Mouse (Mus musculus) heart, postnatal 10 days (tissue): ENCODE measurements around the gene Pold4. TPM values are rescaled to one million over a fixed set of nuclear protein-coding genes. Genes with fewer than 3 reads are reported as not detected.
A peak's percentile ranks its signal among the peaks of the same experiment; 100 is the strongest.
"Not testable (repeated sequence)": the region's sequence is repeated elsewhere in the genome, so short reads cannot be mapped to it uniquely, and the experiment has no call there.

Experiments used
- DNase-seq, 2 experiments: peaks; one replicate each; pipeline ENCODE4 v3.0.0; 2021
- intact Hi-C: fragments of 180-260 bp; cut with DNase I; formaldehyde crosslinking; loops from one replicate; pipeline ENCODE4 v1.15.1; 2025
- total RNA-seq, 2 experiments: library from RNA; stranded (reverse); gene quantifications; 2 replicates each; pipeline ENCODE4 v1.2.3; 2021

Pold4 gene
- total RNA-seq, 2 experiments from 2014 or later: 10.7 to 13.5 TPM

DNA sequence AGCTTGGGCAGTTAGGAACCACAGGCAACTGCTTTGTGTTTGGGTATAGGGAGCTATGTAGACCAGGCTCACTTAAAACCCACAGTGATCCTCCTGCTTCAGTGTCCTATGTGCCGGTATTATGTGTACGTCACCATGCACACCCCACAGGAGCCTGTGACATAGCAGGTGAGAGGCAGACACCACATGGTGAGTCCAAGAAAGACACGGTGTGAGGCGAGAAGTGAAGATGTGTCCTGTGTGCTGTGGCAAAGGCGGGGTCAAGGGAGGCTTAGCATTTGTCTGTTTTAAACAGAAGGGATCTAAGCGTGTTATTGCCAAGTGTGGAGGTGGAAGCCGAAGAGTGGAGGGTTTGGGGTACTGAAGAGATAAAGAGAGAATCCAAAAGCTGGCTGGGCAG, 4.9 kb upstream of the Pold4 start:
- intact Hi-C loops: loop anchor here (5.0 kb wide), 1 partner anchor 209 kb away; no protein-coding TSS in a partner anchor
- DNase-seq: no peak

GRCm38 (mm10) chr19:4227446-4227845, 4.3 kb upstream of the Pold4 start:
- intact Hi-C loops: loop anchor here (5.0 kb wide), 1 partner anchor 210 kb away; no protein-coding TSS in a partner anchor
- DNase-seq: no peak

DNA sequence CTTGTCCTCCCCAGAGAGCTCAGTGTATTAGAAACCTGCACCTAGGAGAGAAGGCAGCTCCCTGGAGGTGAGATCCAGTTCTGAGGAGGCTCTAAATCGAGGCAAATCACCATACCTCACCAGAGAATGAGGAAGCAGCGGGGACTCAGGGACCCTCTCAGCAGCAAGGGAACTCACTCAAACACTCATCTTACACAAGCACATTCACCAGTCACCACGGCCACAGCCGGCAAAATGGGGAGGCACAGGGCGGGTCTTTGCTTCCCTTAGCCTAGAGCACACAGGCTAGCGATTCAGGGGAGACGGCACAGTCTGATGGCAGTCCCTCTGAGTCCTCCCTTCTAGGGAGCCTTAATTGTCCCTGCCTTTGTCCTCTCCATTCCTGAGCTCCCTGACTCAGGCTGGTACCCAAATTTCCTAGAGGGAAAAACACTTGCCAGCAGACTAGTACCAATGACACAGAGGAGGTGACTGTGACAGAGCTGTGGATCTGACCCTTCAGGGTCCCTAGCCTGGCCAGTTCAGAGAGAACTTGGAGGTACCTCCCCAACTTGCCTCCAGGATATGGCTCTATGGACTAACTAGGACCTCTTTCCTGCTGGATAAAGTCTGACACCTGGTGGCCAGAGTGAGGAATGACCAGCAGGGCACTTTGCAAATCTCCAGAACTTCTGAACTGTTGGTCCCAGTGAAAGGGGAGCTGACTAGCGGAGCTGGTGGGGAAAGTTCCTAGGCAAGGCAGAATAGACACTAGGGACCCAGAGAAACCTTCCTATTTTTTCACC, 3.6 kb upstream of the Pold4 start:
- intact Hi-C loops: loop anchor here (1.0 to 5.0 kb wide), 4 partner anchors 21 to 211 kb away; partner anchors contain the start of gene Pitpnm1
- peak; percentile 86 to 92 for DNase-seq

GRCm38 (mm10) chr19:4228891-4229290, 2.8 kb upstream of the Pold4 start:
- intact Hi-C loops: loop anchor here (1.0 to 5.0 kb wide), 4 partner anchors 22 to 212 kb away; partner anchors contain the start of gene Pitpnm1
- no peak for DNase-seq

DNA sequence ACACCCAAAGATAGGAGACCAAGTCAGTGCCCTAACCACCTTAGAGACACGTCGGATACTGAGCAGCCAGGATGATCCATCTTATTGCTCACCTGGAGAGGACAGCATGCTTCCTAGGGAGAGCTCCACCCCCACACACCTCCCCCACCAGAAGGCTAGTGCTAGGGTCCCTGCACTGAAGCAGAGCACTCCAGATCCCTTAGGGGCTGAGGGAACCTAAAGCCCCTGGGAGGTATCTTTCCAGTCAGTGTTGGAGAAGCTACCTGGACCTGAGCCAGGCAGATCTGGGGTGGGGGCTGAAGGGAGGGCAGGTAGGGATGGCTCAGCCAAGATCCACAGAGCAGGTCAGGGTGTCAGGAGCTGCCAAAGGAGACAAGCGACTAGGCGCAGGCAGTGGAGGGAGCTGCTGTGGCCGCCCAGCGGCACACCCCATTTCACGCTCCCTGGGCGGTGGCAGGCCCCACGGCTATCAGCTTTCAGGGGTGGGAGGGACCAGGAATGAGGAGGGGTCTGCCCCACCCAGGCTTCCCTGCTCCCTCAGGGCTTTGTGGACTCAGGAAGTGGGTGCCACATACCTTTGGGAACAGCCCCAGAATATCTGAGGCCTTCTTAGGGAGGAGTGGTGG, 2.1 kb upstream of the Pold4 start:
- intact Hi-C loops: loop anchor here (2.0 to 5.0 kb wide), 2 partner anchors 131 to 212 kb away; partner anchors contain the start of gene Pitpnm1
- DNase-seq: no peak

DNA sequence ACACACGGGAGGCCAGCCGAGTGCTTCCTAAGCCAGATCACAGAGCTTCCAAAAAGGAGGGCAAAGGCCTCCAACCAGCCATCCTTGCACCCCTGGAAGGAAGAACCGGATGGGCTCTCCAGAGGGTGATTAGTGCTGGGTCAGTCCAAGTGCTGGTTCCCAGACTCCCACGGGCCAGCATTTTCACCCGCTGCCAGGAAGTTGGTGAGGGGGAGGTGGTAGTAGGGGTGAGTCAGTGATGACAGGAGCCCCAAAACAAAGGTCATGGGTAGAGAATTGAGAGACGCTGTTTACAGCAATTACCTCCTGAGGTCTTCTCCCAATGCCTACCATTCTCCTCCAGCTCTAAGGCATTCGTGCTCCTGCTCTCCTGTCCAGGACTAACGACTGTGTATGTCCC, 1.3 kb upstream of the Pold4 start:
- peak in 1 of 2 experiments; percentile 41 for DNase-seq
- intact Hi-C loops: no loop called here

- no peak for DNase-seq
- intact Hi-C loops: no loop called here
Measured at GRCm38 (mm10) chr19:4232186-4232572, 480 bp downstream of the Pold4 start.

GRCm38 (mm10) chr19:4232651-4233050, 952 bp downstream of the Pold4 start:
- DNase-seq: no peak
- intact Hi-C loops: no loop called here

GRCm38 (mm10) chr19:4234548-4234947, 2.8 kb downstream of the Pold4 start:
- intact Hi-C loops: no loop called here
- no peak for DNase-seq

GRCm38 (mm10) chr19:4240247-4240668, 8.6 kb downstream of the Pold4 start:
- intact Hi-C loops: no loop called here
- no peak for DNase-seq

DNA sequence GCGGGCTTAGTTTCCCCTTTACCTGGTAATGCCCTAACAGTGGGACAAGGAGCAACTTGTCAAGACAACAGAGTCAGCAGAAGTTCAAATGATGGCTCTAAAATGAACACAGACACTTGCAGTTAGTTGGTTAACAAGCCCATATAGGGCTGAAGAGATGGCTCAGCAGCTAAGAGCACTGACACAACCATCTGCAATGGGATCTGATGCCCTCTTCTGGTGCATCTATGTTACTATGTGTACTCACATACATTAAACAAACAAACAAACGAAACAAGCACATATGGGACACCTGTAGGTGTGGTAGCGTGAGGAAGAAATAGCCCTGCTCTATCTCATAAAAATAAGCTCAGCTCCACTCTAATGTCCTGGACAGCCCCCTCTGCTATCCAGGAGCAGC, 10.7 kb downstream of the Pold4 start:
- intact Hi-C loops: no loop called here
- DNase-seq: no peak

GRCm38 (mm10) chr19:4244775-4245174, 13.1 kb downstream of the Pold4 start:
- intact Hi-C loops: no loop called here
- DNase-seq: no peak

GRCm38 (mm10) chr19:4247010-4247409, 15.3 kb downstream of the Pold4 start:
- DNase-seq: no peak
- intact Hi-C loops: no loop called here

DNA sequence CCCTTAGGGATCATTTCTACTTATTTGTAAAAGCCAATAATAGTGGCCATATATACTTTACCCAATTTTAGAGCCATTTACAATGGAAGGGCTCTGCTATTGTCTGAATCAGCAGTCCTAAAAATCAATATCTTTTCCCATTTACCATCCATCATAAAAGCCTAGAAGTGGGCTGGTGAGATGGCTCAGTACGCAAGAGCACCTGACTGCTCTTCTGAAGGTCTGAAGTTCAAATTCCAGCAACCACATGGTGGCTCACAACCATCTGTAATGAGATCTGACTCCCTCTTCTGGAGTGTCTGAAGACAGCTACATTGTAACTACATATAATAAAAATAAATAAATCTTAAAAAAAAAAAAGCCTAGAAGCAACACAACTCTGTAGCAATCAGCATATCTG, 17.0 kb downstream of the Pold4 start:
- intact Hi-C loops: not testable (repeated sequence)

GRCm38 (mm10) chr19:4254230-4254629, 22.5 kb downstream of the Pold4 start:
- DNase-seq: no peak
- intact Hi-C loops: no loop called here

More for the DNA sequence above, 17.0 kb downstream of the Pold4 start:
- DNase-seq: not testable (repeated sequence)

- no peak for DNase-seq
- intact Hi-C loops: loop anchor here (5.0 kb wide), 2 partner anchors 162 to 187 kb away; no protein-coding TSS in a partner anchor
Measured at GRCm38 (mm10) chr19:4255583-4256162, 24.0 kb downstream of the Pold4 start.

GRCm38 (mm10) chr19:4257216-4257896, 25.7 kb downstream of the Pold4 start:
- intact Hi-C loops: loop anchor here (1.0 to 5.0 kb wide), 4 partner anchors 49 to 185 kb away; partner anchors contain the start of gene Grk2
- DNase-seq: peak; percentile 95 to 97

DNA sequence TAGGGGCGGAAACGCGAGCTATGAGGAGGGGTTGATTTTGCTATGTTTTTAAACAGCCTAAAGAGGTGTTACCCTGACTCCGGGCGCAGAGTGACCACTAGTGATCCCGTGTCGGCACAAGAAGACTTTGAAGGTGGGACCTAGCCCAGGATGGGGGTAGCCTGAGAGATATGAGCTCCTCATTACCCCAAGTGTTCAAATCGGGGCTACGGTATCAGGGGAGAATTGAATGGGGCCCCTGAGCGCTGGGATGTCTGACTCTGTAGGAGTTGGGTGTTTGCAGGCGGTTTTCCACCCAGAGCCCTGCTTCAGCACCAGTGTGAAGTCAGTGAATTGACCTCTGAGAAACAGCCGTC, 26.2 kb downstream of the Pold4 start:
- intact Hi-C loops: loop anchor here (1.0 to 5.0 kb wide), 4 partner anchors 48 to 184 kb away; partner anchors contain the start of gene Grk2

DNA sequence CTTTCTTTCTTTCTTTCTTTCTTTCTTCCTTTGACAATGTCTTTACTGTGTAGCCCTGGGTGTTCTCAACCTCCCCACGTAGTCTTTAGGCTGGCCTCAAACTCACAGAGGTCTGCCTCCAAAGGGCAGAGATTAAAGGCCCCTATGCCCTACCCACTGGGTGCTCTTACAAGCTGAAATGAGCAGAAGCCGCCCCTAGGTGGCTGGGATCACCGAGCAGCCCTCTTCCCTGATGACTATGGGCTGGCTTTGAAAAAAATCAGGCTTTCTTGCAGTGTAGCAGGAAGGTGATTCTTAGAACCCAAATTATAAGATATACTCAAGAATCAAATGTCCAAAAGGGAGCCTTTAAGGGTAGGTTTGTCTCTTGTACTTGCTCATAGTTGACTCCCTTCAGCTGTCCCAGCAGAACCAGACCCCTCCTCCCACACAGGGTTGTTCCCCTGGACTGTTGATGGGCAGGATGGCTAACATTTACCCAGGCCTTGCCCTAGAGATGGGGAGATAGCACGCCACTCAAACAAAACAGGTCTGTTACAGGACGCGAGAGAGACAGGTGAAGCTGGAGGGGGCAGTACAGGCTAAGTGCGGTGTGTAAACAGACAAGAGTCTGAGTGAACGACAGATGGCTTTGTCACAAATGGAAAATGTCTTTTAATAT, 29.5 kb downstream of the Pold4 start:
- DNase-seq: no peak

More for the DNA sequence above, 26.2 kb downstream of the Pold4 start:
- DNase-seq: no peak

GRCm38 (mm10) chr19:4262756-4263155, 31.1 kb downstream of the Pold4 start:
- intact Hi-C loops: no loop called here
- DNase-seq: no peak

More for the DNA sequence above, 29.5 kb downstream of the Pold4 start:
- intact Hi-C loops: no loop called here
